Mouse (Mus musculus) midbrain, postnatal 0 days (tissue): ENCODE results near the gene Popdc2. TPM values are rescaled to one million over a fixed set of nuclear protein-coding genes. Genes with fewer than 3 reads are reported as not detected.
A peak's percentile ranks its signal among the peaks of the same experiment; 100 is the strongest.

ENCODE experiments used
- ATAC-seq: fragments of 200-750 bp; cut with Nextera tagmentation; 2 replicates; pipeline ENCODE4 v1.8.0; 2017; ENCODE audit warnings: moderate number of reproducible peaks, mild to moderate bottlenecking, moderate TSS enrichment, moderate library complexity; ENCODE audit not compliant: low FRiP score
- DNase-seq: peaks from one replicate; pipeline ENCODE4 v3.0.0-alpha.2; 2015; ENCODE audit warnings: low spot score
- H3K27ac ChIP-seq: fragments of 300-500 bp; sonication (generic); 2 replicates; pipeline ENCODE4 v1.5.1; 2014; ENCODE audit warnings: low read depth, mild to moderate bottlenecking, low read length, mixed read lengths
- H3K27me3 ChIP-seq: fragments of 300-500 bp; sonication (generic); 2 replicates; pipeline ENCODE4 v1.6.1; 2014; ENCODE audit warnings: low read length, control low read depth, mixed read lengths; ENCODE audit not compliant: insufficient read depth
- H3K36me3 ChIP-seq: fragments of 300-500 bp; sonication (generic); 2 replicates; pipeline ENCODE4 v1.6.1; 2014; ENCODE audit warnings: low read length, control low read depth, mixed read lengths; ENCODE audit not compliant: insufficient read depth
- H3K4me1 ChIP-seq: fragments of 300-500 bp; sonication (generic); 2 replicates; pipeline ENCODE4 v1.6.1; 2014; ENCODE audit warnings: mild to moderate bottlenecking, control low read depth, antibody characterized with exemption, low read length, mixed read lengths; ENCODE audit not compliant: insufficient read depth
- H3K4me2 ChIP-seq: fragments of 300-500 bp; sonication (generic); 2 replicates; pipeline ENCODE4 v1.6.1; 2014; ENCODE audit warnings: low read depth, mild to moderate bottlenecking, low read length, mixed read lengths; ENCODE audit not compliant: poor library complexity, severe bottlenecking
- H3K4me3 ChIP-seq: fragments of 300-500 bp; sonication (generic); 2 replicates; pipeline ENCODE4 v1.5.1; 2014; ENCODE audit warnings: low read depth, mild to moderate bottlenecking, low read length, moderate library complexity
- H3K9ac ChIP-seq: fragments of 300-500 bp; sonication (generic); replicated peaks from 2 replicates; pipeline ENCODE4 v1.6.1; 2014; ENCODE audit warnings: mild to moderate bottlenecking, low read length, moderate library complexity, mixed read lengths; ENCODE audit not compliant: poor library complexity, severe bottlenecking
- H3K9me3 ChIP-seq: fragments of 300-500 bp; sonication (generic); 2 replicates; pipeline ENCODE4 v1.6.1; 2016; ENCODE audit warnings: low read length, control low read depth
- CTCF ChIP-seq: IDR thresholded peaks from 2 replicates; pipeline ENCODE4 v1.5.1; 2016; ENCODE audit warnings: antibody characterized with exemption, mild to moderate bottlenecking
- WGBS: fragments of 180-500 bp; shearing (Covaris S2); extraction: QIAGEN DNeasy Blood & Tissue Kit; methylation state at CpG from one replicate; pipeline ENCODE4 v1.1.7; 2014; 5-methylcytosine and 5-hydroxymethylcytosine counted together
- polyA plus RNA-seq: library from polyadenylated mRNA; unstranded; fragments of >200 nt; fragmentation: Nextera tagmentation; extraction: Ambion mirVana; gene quantifications from 2 replicates; pipeline ENCODE4 v1.2.1, GENCODE M21; 2015
- total RNA-seq: library from RNA; depleted of rRNA; stranded (reverse); fragments of >200 nt; gene quantifications from 2 replicates; pipeline ENCODE4 v1.2.3, GENCODE M21; 2014

Popdc2 gene
- total and polyA plus RNA-seq, 2 experiments from 2014 or later, result 0.49 to 1.5 TPM

DNA sequence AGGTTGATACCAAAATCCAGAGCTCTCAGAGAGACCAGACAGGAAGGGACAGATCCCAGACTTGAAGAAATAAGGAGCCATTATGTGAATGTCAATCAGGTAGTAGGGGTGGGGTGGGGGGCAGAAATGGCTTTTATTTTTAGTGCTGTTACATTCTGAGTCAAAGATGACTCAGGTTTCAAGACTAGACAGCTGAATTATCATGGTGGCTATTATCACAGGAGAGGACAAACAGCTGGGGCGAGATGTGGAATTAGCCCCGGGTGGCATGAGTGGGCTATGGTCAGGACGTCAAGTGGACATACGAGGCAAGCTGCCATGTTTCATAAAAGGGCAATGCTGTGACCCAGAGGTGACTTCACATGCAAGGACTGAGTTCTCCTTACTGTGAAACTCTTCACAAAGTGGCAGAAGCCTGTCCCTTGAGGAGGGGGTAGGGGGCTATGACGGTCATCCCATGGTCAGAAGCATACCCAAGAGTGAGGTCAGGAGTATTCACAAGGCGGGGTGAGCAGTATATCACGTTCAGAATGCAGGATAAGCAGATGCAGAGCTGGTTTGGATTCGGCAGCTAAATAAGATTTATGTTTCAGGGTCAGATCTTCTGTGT is 27.4 kb downstream of the Popdc2 start:
- H3K27ac ChIP-seq, result no peak overlapping the region
- no peaks in the 10 kb centered on the region for H3K9me3 ChIP-seq
- 80% methylated on average over 8 of the region's 8 CpGs for WGBS
- H3K4me3 ChIP-seq, result no peak overlapping the region
- H3K4me2 ChIP-seq, result no peak overlapping the region
- DNase-seq, result no peak
- H3K9ac ChIP-seq, result no peak overlapping the region
- no peak for TF ChIP-seq CTCF
- H3K4me1 ChIP-seq, result no peaks in the 10 kb centered on the region
- H3K36me3 ChIP-seq, result no peaks in the 10 kb centered on the region
- no peak for ATAC-seq
- no peaks in the 10 kb centered on the region for H3K27me3 ChIP-seq

GRCm38 (mm10) chr16:38390322-38390721 is 28.3 kb downstream of the Popdc2 start:
- Histone ChIP-seq H3K4me2 (no peak overlapping the region), H3K9me3 (no peaks in the 10 kb centered on the region), H3K27ac (no peak overlapping the region), H3K4me3 (no peak overlapping the region), H3K4me1 (no peaks in the 10 kb centered on the region), H3K27me3 (no peaks in the 10 kb centered on the region), H3K9ac (no peak overlapping the region), H3K36me3 (no peaks in the 10 kb centered on the region)
- TF ChIP-seq CTCF, result no peak
- no peak for DNase-seq
- WGBS, result 88% methylated on average over 7 of the region's 7 CpGs
- ATAC-seq, result no peak

DNA sequence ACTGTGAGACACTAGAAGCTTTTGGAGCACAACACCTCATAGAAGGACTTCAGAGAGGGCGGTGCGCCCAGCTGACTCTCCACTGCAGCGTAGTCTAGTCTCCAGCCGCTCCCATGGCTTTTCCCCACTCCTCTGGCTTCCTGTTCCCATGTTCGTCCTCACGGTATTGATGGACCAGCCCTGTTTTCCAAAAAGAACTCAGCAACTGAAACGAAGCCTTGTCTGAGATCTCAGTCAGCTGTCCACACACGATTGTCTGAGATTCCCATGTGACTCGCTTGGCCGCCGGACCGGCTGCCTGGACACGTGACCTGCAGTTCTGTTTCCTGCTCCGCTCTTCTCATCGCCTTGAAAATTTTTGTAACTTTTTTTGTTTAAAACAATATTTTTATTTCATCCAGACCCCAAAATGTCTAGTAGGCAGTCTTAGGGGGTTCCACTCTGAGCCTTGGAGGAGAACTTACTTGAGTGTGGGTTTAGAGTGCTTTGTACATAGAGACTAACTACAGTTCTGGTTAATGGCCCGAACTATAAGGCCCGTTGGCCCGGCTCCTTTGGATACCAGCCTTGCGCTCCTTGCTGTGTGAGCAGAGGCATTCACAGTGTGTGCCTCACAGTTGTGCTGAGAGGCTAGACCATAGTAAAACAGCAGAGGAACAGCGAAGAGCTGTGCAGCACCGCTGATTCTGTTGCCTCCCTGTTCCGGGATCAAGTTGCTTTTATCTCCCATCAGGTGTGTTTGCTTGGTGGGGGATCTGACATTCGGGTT is 30.3 kb downstream of the Popdc2 start:
- H3K36me3 ChIP-seq, result no peaks in the 10 kb centered on the region
- no peak for TF ChIP-seq CTCF
- H3K4me2 ChIP-seq, result no peak overlapping the region
- ATAC-seq (no peak), DNase-seq (no peak)
- WGBS, result 83% methylated on average over 23 of the region's 23 CpGs
- no peaks in the 10 kb centered on the region for H3K27me3 ChIP-seq
- no peak overlapping the region for H3K4me3 ChIP-seq
- no peak overlapping the region for H3K27ac ChIP-seq
- no peaks in the 10 kb centered on the region for H3K4me1 ChIP-seq
- no peaks in the 10 kb centered on the region for H3K9me3 ChIP-seq
- no peak overlapping the region for H3K9ac ChIP-seq

GRCm38 (mm10) chr16:38394191-38394618 is 32.2 kb downstream of the Popdc2 start:
- ATAC-seq, result no peak

GRCm38 (mm10) chr16:38395060-38395730 is 33.2 kb downstream of the Popdc2 start:
- no peak overlapping the region for H3K9ac ChIP-seq
- no peak overlapping the region for H3K27ac ChIP-seq
- 79% methylated on average over 6 of the region's 6 CpGs for WGBS
- no peak overlapping the region for H3K4me3 ChIP-seq
- H3K4me1 ChIP-seq, result peaks cover 11% of the 10 kb centered on the region
- TF ChIP-seq CTCF, result no peak
- ATAC-seq, result no peak
- no peaks in the 10 kb centered on the region for H3K9me3 ChIP-seq
- no peaks in the 10 kb centered on the region for H3K36me3 ChIP-seq
- no peak for DNase-seq
- no peaks in the 10 kb centered on the region for H3K27me3 ChIP-seq
- H3K4me2 ChIP-seq, result no peak overlapping the region

More at GRCm38 (mm10) chr16:38394191-38394618, 32.2 kb downstream of the Popdc2 start:
- Histone ChIP-seq H3K36me3 (no peaks in the 10 kb centered on the region), H3K4me3 (no peak overlapping the region), H3K9ac (no peak overlapping the region), H3K9me3 (no peaks in the 10 kb centered on the region), H3K27me3 (no peaks in the 10 kb centered on the region), H3K4me2 (no peak overlapping the region), H3K4me1 (peaks cover 1% of the 10 kb centered on the region), H3K27ac (no peak overlapping the region)
- TF ChIP-seq CTCF, result no peak
- 90% methylated on average over 8 of the region's 8 CpGs for WGBS
- DNase-seq, result no peak

GRCm38 (mm10) chr16:38396155-38396554 is 34.1 kb downstream of the Popdc2 start:
- Histone ChIP-seq H3K9ac (no peak overlapping the region), H3K27ac (no peak overlapping the region), H3K36me3 (no peaks in the 10 kb centered on the region), H3K9me3 (no peaks in the 10 kb centered on the region), H3K4me3 (no peak overlapping the region), H3K27me3 (no peaks in the 10 kb centered on the region), H3K4me2 (no peak overlapping the region), H3K4me1 (peaks cover 11% of the 10 kb centered on the region)
- no peak for TF ChIP-seq CTCF
- ATAC-seq, result no peak
- 79% methylated on average over 13 of the region's 13 CpGs for WGBS
- peak; percentile 40 for DNase-seq
